Mouse (Mus musculus) gastrocnemius, postnatal 14 days (tissue): ENCODE measurements around the gene Olfr1395. TPM values are rescaled to one million over a fixed set of nuclear protein-coding genes. Genes with fewer than 3 reads are reported as not detected.
"Not testable (repeated sequence)": the region's sequence is repeated elsewhere in the genome, so short reads cannot be mapped to it uniquely, and the experiment has no call there.

Source experiments
- DNase-seq: peaks from one replicate; pipeline ENCODE4 v3.0.0; 2021; ENCODE audit warnings: mixed read lengths
- intact Hi-C: fragments of 180-260 bp; cut with DNase I; formaldehyde crosslinking; loops from one replicate; pipeline ENCODE4 v1.15.1; 2025; ENCODE audit warnings: low total_unique reads
- total RNA-seq, 2 experiments: library from RNA; stranded (reverse); gene quantifications; 2 replicates each; pipeline ENCODE4 v1.2.3; 2021

Gene Olfr1395
- total RNA-seq, 2 experiments from 2014 or later: not detected

DNA sequence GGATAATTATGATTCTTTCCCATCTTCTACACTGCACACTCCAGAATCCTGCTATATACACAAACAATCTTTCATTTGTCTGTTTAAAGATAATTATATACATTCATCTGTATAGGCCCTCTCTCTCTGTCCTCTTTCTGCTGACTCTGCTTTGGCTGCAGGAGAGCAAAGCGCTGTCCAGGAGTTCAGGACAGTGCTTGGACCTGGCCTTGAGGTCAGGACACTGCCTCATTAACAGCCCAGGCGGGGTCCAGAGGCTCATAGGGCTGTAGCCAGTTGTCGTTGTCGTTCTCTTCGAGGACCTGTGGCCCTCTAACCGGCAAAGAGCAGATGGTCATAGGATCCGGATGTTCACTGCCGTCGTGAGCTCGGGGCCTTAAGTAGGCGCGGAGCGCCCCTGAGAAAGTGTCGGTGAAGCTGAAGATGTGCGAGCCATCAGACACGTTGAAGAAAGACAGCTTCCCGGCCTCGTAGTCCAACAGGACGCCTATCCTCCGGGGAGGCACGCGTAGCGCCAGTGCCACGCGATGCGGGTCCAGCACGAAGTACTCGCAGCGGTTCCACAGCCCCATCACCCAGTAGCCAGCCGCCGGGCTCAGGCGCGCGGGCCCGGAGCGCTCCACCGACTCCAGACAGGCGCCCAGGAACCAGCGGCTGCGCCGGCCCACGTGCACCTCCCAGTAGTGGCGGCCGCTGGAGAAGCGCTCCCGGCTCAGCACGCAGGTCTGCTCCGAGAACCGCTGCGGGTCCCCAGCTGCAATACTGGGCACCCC, 27.0 kb downstream of the Olfr1395 start:
- intact Hi-C loops: no loop called here
- DNase-seq: peak; percentile 6

DNA sequence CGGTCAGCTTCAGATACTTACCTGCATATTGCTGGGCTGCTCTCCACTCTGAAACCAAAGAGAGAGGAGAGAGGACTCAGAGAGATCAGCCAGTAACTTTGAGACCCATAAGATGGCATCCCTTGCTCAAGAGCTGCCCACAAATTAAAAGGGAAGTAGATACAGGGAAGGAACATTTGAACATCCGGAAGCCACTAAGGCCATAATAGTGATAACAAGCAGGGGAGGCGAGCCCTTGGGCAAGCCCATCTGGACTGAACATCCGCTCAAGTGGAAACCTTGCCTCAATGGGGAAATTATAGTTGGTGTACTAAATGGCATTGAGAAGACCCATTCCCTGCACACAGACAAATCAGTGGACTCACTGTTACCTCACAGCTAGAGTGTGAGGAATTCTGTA, 28.5 kb downstream of the Olfr1395 start:
- intact Hi-C loops: no loop called here
- no peak for DNase-seq

DNA sequence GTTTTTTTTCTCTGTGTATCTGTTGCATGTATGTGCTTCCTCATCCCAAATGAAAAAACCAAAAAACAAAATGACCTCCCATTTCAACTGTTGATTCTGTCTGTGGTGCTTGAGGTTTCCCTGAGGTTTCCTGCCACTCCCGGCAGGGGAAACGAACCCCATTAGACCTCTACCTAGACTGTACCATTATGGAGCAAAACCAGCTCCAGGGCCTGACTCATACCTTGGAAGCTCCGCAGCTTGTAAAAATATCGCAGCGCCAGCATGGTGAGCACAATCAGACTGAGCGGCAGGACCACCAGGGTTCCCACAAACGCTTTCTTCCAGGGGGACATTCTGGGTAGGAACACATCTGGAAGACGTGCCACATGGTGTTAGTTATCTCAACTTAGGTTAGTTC, 33.3 kb downstream of the Olfr1395 start:
- no peak for DNase-seq
- intact Hi-C loops: no loop called here

DNA sequence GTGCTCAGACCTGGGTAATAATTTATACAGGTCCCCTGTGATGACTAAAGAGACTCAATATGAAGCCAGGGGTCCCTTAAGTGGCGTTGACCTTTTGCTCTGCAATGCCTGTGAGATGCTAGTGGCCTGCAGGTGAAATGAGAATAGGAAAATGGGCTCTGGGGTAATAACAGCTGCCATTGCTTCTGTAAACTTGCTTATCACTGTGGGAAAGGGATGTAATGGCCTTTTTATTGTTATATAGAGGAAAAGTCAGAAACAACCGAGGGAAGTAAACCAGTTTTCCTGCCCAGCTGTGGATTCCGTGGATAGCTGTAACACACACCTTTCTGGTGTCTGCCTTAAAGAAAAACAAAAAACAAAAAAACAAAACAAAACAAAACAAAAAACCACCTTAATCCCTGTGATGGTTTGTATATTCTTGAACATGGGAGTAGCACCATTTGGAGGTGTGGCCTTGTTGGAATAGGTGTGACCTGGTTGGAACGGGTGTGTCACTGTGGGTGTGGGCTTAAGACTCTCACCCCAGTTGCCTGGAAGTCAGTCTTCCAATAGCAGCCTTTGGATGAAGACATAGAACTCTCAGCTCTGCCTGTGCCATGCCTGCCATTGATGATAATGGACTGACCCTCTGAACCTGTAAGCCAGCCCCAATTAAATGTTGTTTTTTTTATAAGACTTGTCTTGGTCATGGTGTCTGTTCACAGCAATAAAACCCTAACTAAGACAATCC, 34.1 kb downstream of the Olfr1395 start:
- DNase-seq, intact Hi-C loops: not testable (repeated sequence)

DNA sequence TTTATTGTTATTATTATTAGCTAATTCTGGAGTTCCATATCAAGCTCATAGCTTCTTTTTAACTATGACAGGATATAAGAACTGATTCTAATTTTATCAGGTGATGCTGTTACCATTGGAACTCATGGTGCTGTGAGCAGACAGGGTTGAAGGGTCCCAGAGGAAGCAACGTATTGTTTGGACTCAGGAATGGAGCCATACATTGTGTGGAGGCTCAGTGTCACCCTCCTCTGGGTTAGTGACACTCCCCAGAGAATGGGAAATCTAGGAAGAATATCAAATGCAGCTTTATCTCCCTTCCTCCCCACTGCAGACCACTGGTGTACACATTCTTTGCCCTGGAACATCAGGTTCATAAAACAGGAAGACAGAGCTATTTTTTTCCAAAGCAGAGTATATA, 41.1 kb downstream of the Olfr1395 start:
- no peak for DNase-seq
- intact Hi-C loops: no loop called here

DNA sequence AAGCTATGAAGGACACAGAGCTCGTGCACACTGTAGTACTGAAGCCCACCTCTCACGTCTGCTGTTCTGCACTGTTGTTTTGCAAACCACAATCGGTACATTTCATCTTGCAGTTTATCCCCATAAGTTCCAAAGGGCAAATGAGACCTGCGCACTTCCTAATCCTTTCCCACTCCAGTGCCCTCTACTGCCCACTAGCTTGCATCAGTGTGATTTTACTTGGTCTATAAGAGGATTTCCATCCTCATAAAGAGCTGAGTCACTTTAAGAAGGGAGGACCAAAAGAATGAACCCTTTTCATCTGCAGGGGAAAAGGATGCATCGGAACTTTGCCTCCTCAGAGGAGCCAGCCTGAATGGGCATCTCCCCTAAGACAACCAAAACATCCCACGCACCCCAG, 44.4 kb downstream of the Olfr1395 start:
- no peak for DNase-seq
- intact Hi-C loops: no loop called here

DNA sequence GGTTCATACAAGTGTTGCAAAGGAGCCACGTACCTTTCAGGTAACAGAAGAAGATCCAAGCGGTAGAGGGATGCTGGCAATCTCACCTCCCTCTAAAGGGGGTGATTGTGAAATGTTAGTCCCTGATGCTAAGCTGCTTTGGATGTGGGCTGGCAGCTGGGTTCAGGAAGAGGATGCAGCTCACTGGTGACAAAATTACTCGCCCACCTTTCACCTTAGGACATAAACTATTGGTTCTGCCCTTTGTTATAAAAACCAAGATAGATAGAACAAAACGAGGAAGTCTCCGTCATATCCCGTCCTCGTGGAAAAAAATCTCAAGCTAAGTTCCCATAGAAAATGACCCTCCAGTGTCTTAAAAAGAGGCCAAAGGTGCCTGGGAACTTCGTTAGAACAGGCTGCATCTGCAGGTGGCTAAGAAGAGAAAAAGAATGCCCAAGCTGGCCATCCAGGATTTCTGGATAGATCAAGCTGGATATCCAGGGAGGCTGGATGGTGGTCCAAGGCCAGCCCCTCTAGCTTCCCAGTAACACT, 44.9 kb downstream of the Olfr1395 start, which contains the start of gene Btnl9:
Gene Btnl9, minus strand, starts transcription at position 205 of the 534 bp plus-strand sequence.
- no peak for DNase-seq
- intact Hi-C loops: no loop called here

DNA sequence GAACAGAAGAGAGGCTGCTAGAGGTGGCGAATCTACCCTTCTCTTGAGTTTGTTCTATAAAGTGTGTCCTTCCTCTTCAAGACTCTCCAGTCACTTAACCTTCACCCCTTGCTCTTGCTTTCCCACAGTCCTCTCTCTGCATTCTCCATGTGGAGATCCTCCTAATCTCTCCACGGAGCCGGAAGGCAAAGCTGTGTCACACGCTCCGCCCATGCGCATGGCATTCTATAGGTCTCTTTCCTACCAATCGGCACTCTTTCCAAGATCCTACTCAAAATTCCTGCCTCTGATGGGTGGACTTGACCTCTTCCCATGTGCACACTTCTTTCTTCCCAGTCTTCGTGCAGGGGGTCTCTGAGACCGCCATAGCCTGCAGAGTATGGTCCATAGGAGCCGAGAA, 45.6 kb downstream of the Olfr1395 start:
- intact Hi-C loops: loop anchor here (2.0 kb wide), 1 partner anchor 83 kb away; no protein-coding TSS in a partner anchor
- DNase-seq: no peak

DNA sequence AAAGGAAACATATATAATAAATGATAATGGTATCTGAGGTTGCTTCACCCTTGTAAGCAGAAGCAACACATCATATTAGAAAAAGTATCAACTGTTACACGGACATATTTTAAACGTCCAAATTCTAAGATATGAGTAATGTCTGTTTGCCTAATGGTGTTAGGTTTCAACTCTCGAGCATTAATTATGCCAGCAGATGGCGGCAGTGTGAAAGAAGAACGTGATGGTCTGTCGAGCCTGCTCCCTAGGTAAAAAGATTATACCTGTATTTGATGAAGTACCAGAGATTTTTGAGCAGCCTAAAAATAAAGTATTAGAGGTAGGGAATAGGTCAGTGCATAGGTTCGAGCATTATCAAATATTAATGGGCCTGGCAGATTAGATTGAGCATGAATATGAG, 47.7 kb downstream of the Olfr1395 start:
- intact Hi-C loops: loop anchor here (2.0 kb wide), 1 partner anchor 81 kb away; no protein-coding TSS in a partner anchor
- peak; percentile 48 for DNase-seq

DNA sequence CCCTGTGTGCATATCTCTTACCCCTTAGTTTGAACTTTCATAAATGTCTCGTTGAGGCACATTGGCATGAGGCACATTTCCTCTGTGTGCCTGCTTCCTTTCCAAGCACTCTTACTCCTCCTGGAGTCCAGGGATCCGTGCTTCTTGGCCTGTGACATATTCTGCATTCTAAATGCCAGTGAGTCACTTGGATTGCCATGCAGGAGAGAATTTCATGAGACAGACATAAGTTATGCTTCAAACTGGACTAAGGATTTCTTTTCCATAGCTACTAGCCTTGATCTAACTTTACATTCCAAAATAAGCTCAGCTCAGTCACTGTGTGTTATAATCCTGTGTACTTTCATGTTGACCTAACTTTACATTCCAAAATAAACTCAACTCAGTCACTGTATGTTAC, 49.0 kb downstream of the Olfr1395 start:
- DNase-seq: no peak
- intact Hi-C loops: no loop called here

DNA sequence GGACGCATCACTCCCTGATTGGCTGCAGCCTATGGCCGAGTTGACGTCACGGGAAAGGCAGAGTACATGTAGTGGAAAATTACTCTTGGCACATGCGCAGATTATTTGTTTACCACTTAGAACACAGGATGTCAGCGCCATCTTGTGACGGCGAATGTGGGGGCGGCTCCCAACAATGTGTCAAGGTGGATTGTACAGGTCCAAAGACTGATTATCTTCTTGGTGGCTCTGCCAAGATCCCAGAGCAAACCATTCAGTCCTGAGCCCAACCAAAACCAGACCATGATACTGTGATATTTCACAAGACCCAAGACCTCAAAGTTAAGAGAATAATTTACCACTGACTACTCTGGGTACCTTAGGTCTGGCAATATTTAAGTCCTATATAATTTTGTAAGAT, 52.7 kb downstream of the Olfr1395 start:
- DNase-seq, intact Hi-C loops: not testable (repeated sequence)

DNA sequence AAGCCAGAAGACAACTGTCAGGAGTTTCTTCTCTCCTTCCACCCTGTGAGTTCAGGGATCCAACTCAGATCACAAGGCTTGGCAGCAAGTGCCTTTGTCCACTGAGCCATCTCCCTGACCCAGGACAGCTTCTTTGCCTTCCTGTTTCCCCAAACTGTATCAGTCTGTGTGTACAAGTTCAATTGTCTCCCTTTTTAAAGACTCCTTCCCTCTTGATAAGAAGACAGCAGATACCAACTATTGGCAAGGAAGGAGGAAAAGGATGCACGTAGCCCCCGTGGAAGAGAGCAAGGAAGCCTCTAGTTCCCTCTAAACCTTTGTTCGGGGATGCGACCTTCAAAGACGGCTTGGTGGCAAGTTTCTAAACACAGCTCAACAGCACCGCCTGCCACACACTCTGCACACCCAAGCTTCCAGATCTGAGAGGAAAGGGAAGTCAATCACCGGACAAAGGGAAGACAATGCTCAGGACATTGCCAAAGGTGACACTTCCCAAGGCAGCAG, 53.8 kb downstream of the Olfr1395 start:
- no peak for DNase-seq
- intact Hi-C loops: no loop called here

Other genes with a start within 250 kb of the Olfr1395 start
- under 1 TPM; 0.21 to 0.35 TPM for gene Gm5431, start 240.1 kb upstream of the Olfr1395 start, total RNA-seq
- gene Psme2b, start 196.1 kb upstream of the Olfr1395 start, total RNA-seq: 1 to 10 TPM in 1 of 2 experiments, under 1 TPM in 1; 0.82 to 1.2 TPM
- not detected for gene Olfr56, start 163.4 kb upstream of the Olfr1395 start, total RNA-seq
- gene 9930111J21Rik1, start 162.9 kb upstream of the Olfr1395 start, total RNA-seq: 1 to 10 TPM in 1 of 2 experiments, under 1 TPM in 1; 0.90 to 1.0 TPM
- gene Gm12185, start 150.0 kb upstream of the Olfr1395 start, total RNA-seq: under 1 TPM; 0.13 to 0.47 TPM
- under 1 TPM in 1 of 2 experiments, not detected in 1; 0.14 TPM for gene Tgtp1, start 148.1 kb upstream of the Olfr1395 start, total RNA-seq
- 1 to 10 TPM; 1.0 to 1.4 TPM for gene 9930111J21Rik2, start 91.0 kb upstream of the Olfr1395 start, total RNA-seq
- not detected for gene Tgtp2, start 78.1 kb upstream of the Olfr1395 start, total RNA-seq
- 1 to 10 TPM in 1 of 2 experiments, under 1 TPM in 1; 0.93 to 1.5 TPM for gene Ifi47, start 65.7 kb upstream of the Olfr1395 start, total RNA-seq
- gene Olfr1396, start 27.4 kb upstream of the Olfr1395 start, total RNA-seq: under 1 TPM in 1 of 2 experiments, not detected in 1; 0.04 TPM
- gene Olfr1394, start 12.1 kb downstream of the Olfr1395 start, total RNA-seq: not detected
- 1 to 10 TPM; 4.8 to 9.0 TPM for gene Btnl9, start 44.9 kb downstream of the Olfr1395 start, total RNA-seq
- gene Zfp62, start 61.0 kb downstream of the Olfr1395 start, total RNA-seq: 10 to 100 TPM; 16.5 to 18.1 TPM
- 10 to 100 TPM; 35.7 to 39.5 TPM for gene Mgat1, start 101.9 kb downstream of the Olfr1395 start, total RNA-seq
- gene Olfr1393, start 136.0 kb downstream of the Olfr1395 start, total RNA-seq: under 1 TPM in 1 of 2 experiments, not detected in 1; 0.23 TPM
- not detected for gene Olfr1392, start 143.0 kb downstream of the Olfr1395 start, total RNA-seq
- gene Olfr10, start 162.5 kb downstream of the Olfr1395 start, total RNA-seq: not detected
- gene Olfr1391, start 180.5 kb downstream of the Olfr1395 start, total RNA-seq: not detected
- gene Olfr1390, start 192.9 kb downstream of the Olfr1395 start, total RNA-seq: not detected